Mouse (Mus musculus) retina, embryonic 14.5 days (tissue): Measurements from ENCODE around the gene Lrfn4.

ENCODE experiments used
- DNase-seq: peaks from one replicate; pipeline ENCODE4 v3.0.0-alpha.2; 2015; ENCODE audit warnings: low spot score

Lrfn4 gene

DNA sequence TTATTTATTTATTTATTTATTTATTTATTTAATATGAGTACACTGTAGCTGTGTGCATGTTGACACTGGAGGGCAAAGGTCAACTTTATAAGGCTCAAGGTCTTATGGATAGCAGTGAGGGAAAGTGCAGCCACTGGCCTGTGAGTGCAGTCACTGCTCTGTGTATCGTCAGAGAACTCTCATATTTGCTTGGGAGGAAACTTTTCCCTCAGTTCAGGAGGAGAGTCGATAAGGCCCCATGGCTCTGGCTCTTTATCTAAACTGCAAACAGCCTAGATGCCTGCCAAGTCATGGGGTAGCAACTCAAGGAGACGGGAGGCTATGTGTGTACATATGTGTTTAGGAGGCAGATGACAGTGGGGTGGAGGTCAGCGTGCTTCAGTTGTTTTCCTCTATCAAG lies 46.6 kb downstream of the Lrfn4 start:
- DNase-seq = no peak

DNA sequence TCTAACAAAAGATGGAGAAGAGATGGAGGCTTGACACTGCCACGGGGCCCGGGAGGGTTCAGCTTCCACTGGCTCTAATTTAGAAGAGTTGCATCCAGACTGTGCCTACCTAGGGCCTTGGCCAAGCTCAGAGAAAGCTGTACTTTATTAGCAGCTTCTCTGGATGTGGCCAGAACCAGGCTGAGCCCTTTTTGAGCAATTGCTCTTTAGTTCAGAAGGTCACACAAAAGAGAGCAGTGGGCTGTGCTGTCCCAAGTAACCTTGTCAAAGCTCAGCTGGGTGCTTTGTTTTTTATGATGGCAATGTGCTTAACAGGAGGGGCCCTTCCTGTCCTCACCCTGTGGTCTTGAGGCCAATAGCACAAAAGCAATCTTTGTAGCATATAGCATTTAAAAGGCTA lies 47.8 kb downstream of the Lrfn4 start:
- DNase-seq = no peak

DNA sequence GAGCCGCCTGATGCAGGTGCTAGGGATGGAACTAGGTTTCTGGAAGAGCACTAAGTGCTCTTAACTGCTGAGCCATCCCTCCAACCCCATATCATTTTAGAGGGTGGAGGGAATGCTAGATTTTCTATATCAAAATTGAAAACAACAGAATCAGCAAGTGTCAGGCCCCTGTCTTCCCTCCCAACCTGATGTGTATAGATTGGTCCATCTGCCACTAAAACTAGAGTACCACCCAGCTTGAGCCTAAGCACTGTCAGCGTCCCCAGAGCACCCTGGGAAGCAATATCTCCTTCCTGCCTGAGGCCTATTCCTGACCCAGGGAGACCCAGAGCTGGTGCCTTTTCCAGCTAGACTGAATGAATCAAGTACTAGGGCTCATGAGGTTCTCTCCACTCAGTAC lies 48.6 kb downstream of the Lrfn4 start:
- DNase-seq = no peak

DNA sequence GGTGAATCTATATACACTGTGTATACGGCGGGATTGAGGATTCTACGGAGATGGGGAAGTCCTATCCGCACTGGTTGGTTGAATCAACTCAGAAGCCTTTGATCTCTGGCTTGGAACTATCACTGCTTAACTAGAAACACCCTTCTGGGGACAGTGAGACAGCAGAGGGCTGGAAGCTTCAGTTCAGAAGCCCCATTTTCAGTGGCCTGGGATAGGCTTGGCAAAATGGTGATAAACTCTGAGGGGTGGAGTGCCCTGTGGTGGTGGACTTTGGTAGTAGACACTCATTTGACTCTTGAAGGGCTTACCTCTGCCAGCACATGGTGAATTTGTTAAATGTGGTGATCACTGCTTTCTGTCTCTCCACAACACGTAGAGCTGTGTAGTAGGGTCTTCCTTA lies 49.8 kb downstream of the Lrfn4 start:
- DNase-seq = no peak
